Mouse (Mus musculus) ES-Bruce4 (cell line): ENCODE measurements around the gene Olfr920. TPM values are rescaled to one million over a fixed set of nuclear protein-coding genes. Genes with fewer than 3 reads are reported as not detected.

Experiments
- H3K27ac ChIP-seq: 2 replicates; pipeline ENCODE4 v1.5.1; 2012; ENCODE audit warnings: low read length, inconsistent platforms; ENCODE audit not compliant: insufficient read depth
- H3K27me3 ChIP-seq: 2 replicates; pipeline ENCODE4 v1.6.1; 2012; ENCODE audit warnings: mild to moderate bottlenecking, low read length, inconsistent platforms; ENCODE audit not compliant: control insufficient read depth, poor library complexity, insufficient read depth, severe bottlenecking
- H3K36me3 ChIP-seq: 2 replicates; pipeline ENCODE4 v1.6.1; 2012; ENCODE audit warnings: inconsistent platforms, mild to moderate bottlenecking, low read length, moderate library complexity; ENCODE audit not compliant: control insufficient read depth, poor library complexity, insufficient read depth, severe bottlenecking
- H3K4me1 ChIP-seq: one replicate; pipeline ENCODE4 v1.8.1; 2011; ENCODE audit warnings: low read length; ENCODE audit not compliant: control insufficient read depth, insufficient read depth
- H3K4me3 ChIP-seq: 2 replicates; pipeline ENCODE4 v1.5.1; 2011; ENCODE audit warnings: low read depth, mild to moderate bottlenecking, low read length
- H3K9ac ChIP-seq: 2 replicates; pipeline ENCODE4 v1.6.1; 2012; ENCODE audit warnings: low read depth, mild to moderate bottlenecking, inconsistent platforms; ENCODE audit not compliant: poor library complexity, severe bottlenecking
- H3K9me3 ChIP-seq: replicated peaks from 2 replicates; pipeline ENCODE4 v1.6.1; 2012; ENCODE audit warnings: mild to moderate bottlenecking, low read length, inconsistent platforms; ENCODE audit not compliant: control insufficient read depth, poor library complexity, insufficient read depth, severe bottlenecking
- CTCF ChIP-seq: IDR thresholded peaks from one replicate; pipeline ENCODE4 v1.8.1; 2011; ENCODE audit warnings: low read depth, low read length
- EP300 ChIP-seq: IDR thresholded peaks from 2 replicates; pipeline ENCODE4 v1.6.1; 2011; ENCODE audit warnings: low read depth, low read length; ENCODE audit not compliant: insufficient read depth
- POLR2A ChIP-seq: IDR thresholded peaks from one replicate; pipeline ENCODE4 v1.8.1; 2011; ENCODE audit warnings: low read length; ENCODE audit not compliant: insufficient read depth
- polyA plus RNA-seq: library from polyadenylated mRNA; stranded (reverse); fragments of >200 nt; gene quantifications from 2 replicates; pipeline ENCODE4 v1.2.4, GENCODE M21; 2011; ENCODE audit warnings: low read depth; ENCODE audit not compliant: missing spikeins, insufficient read depth, insufficient read length

The Olfr920 gene
- polyA plus RNA-seq, result 0.37 and 0.43 TPM in 2 replicates

DNA sequence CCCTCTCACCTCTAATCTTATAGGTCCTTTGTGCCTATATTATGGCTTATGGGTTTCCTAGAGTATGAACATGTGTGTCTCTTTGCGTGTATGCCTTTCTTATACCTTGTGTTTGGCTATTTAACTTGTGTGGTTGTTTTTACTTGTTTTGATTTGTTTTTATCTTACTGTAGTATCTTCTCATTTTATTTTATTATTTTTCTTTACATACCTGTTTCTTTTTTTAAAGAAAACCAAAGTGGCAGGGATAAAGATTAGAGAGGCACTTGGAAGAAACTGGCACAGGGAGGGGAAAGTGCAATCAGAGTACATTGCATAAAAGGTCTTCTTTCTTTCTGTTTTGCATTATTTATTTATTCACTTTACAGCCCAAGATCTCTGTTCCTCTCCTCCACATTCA lies at the start of gene Olfr920:
Gene Olfr920, plus strand, starts transcription at position 301 of the 400 bp plus-strand sequence.
- H3K27me3 ChIP-seq, result no peaks in the 10 kb centered on the region
- H3K4me3 ChIP-seq, result no peak within 1 kb of the TSS
- TF ChIP-seq CTCF, result no peak
- no peak for TF ChIP-seq POLR2A
- no peak for TF ChIP-seq EP300
- no peak within 1 kb of the TSS for H3K9ac ChIP-seq
- H3K36me3 ChIP-seq, result no peaks in the 10 kb centered on the region
- H3K9me3 ChIP-seq, result no peaks in the 10 kb centered on the region
- no peak within 1 kb of the TSS for H3K27ac ChIP-seq
- no peaks in the 10 kb centered on the region for H3K4me1 ChIP-seq

DNA sequence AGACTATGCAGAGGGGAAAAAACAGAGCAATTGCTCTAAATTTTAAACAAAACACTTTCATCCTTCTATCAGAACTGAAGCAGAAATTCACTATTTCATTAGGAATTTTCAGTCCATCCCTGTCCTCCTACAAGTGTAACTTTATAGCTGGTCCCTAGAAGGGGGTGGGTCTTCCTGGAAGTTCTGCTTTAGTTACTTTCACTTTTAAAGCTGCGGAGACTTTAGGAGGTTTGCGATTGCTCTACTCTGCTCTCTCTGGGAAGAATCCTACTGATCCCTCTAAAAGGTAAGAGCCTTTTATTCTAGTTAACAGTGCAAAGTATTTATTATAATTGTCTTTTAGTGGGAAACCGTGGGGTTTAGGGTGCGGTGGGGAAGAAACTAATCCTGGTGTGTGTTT lies 34.0 kb upstream of the Olfr920 start, which contains the start of gene Vwa5a:
Gene Vwa5a, plus strand, starts transcription at position 167 of the 400 bp plus-strand sequence.
- H3K9ac ChIP-seq, result 0 out of 2 replicates have a peak within 1 kb of the TSS, but pooled peaks have one; percentile 52
- H3K9me3 ChIP-seq, result no peaks in the 10 kb centered on the region
- H3K27ac ChIP-seq, result 0 out of 2 replicates have a peak within 1 kb of the TSS, but pooled peaks have one; percentile 16
- H3K36me3 ChIP-seq, result no peaks in the 10 kb centered on the region; the same call in 1 of the 2 replicates
- no peak for TF ChIP-seq CTCF
- TF ChIP-seq POLR2A, result no peak
- TF ChIP-seq EP300, result no peak
- H3K4me3 ChIP-seq, result peak within 1 kb of the TSS; percentile 41
- H3K27me3 ChIP-seq, result no peaks in the 10 kb centered on the region
- no peaks in the 10 kb centered on the region for H3K4me1 ChIP-seq

DNA sequence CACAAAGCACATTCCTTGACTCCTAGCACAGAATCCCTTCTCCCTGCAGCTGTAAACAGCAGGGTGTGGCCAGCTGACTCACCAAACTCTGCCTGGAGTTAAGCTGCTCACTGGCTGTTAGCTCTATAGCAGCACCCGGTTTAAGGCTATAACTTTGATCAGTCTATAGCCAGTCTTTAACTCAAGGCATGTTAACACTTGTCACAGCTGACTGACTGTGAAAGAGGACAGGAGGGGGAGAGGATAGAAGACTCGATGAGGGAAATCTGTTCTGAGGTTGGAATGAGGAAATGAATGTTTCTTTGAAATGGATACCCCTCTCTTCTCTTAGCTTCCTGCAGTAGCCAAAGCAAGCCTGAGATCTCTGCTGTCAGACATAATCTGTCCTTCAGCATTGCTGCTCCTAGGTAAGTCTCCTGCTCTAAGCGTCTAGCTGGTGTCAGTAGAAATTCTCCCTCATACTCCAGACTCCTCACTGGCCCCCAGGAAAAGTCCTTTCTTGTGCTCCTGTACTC lies 33.1 kb upstream of the Olfr920 start:
- Histone ChIP-seq H3K36me3 (no peaks in the 10 kb centered on the region; the same call in 1 of the 2 replicates), H3K27ac (no peak overlapping the region), H3K9me3 (no peaks in the 10 kb centered on the region), H3K4me1 (no peaks in the 10 kb centered on the region), H3K27me3 (no peaks in the 10 kb centered on the region), H3K4me3 (peak overlapping the region; percentile 41), H3K9ac (no peak overlapping the region)
- TF ChIP-seq POLR2A (no peak), EP300 (no peak), CTCF (no peak)

DNA sequence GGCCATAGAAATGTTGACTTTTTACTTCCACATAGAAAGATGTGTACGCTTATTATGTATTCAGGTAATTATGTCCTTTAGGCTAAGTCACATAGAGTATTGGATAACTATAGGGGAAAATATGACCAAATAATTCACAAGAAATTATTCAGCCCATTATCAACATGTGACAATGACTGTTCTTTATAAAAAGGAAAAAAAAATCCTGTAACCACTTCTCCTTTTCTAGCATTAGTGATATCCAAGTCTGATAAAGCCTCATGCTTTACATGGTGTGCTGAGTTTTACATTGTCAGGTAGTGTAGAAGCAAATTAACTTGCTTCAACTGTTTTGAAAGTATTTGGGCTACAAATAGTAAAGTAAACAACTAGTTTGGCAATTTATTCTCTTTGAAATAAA lies 28.1 kb upstream of the Olfr920 start:
- Histone ChIP-seq H3K9ac (no peak overlapping the region), H3K27me3 (no peaks in the 10 kb centered on the region), H3K9me3 (no peaks in the 10 kb centered on the region), H3K4me1 (no peaks in the 10 kb centered on the region), H3K27ac (no peak overlapping the region), H3K36me3 (no peaks in the 10 kb centered on the region; the same call in 1 of the 2 replicates), H3K4me3 (no peak overlapping the region)
- TF ChIP-seq EP300 (no peak), POLR2A (no peak), CTCF (no peak)

DNA sequence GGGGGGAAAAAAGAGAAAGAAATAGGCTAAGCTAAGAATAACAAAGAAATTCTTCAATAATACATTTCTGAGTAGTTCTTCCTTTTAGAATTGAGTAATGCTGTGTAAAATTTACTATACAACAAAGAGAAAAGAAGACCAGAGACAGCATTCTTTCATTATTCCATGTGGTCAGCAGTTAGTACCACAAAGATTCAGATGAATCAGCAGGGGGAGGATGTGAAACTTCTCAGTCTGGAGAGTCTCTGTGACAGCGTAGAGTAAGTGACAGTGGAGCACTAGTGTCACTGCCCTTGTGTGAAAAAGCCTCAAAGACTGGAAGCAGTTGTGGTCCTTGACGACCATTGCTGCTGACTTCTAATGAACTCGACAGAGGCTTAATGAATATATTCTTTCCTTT lies 23.9 kb upstream of the Olfr920 start:
- Histone ChIP-seq H3K9ac (no peak overlapping the region), H3K36me3 (no peaks in the 10 kb centered on the region), H3K9me3 (no peaks in the 10 kb centered on the region), H3K27ac (no peak overlapping the region), H3K4me3 (no peak overlapping the region), H3K27me3 (no peaks in the 10 kb centered on the region), H3K4me1 (no peaks in the 10 kb centered on the region)
- TF ChIP-seq EP300, result no peak

DNA sequence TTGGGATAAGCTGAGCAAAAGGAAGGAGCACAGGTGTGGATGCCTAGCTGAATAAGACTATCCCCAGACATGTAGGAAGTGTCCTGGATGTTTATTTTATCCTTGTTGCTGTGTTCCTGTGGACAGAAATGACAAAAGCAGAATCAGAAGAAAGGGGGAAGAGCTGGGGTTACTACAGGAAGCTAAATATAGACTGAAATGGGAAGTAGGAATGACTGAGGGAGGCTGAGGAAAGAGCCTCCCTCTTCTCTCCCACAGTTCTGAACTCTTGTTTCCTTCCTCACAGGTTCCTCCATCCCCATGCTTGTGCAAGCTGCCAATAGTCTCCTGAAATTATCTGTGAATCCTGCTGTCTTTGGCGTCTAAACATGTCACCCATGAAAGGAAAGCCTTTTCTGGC lies 10.7 kb upstream of the Olfr920 start:
- no peak for TF ChIP-seq POLR2A
- no peak for TF ChIP-seq CTCF
- no peak for TF ChIP-seq EP300
- H3K27me3 ChIP-seq, result no peaks in the 10 kb centered on the region
- H3K9ac ChIP-seq, result no peak overlapping the region
- no peaks in the 10 kb centered on the region for H3K36me3 ChIP-seq
- H3K4me3 ChIP-seq, result no peak overlapping the region
- no peaks in the 10 kb centered on the region for H3K4me1 ChIP-seq
- H3K9me3 ChIP-seq, result no peaks in the 10 kb centered on the region
- no peak overlapping the region for H3K27ac ChIP-seq
